Comparison of ENCODE assay signal across 8 mouse cellular contexts in the genomic region with DNA sequence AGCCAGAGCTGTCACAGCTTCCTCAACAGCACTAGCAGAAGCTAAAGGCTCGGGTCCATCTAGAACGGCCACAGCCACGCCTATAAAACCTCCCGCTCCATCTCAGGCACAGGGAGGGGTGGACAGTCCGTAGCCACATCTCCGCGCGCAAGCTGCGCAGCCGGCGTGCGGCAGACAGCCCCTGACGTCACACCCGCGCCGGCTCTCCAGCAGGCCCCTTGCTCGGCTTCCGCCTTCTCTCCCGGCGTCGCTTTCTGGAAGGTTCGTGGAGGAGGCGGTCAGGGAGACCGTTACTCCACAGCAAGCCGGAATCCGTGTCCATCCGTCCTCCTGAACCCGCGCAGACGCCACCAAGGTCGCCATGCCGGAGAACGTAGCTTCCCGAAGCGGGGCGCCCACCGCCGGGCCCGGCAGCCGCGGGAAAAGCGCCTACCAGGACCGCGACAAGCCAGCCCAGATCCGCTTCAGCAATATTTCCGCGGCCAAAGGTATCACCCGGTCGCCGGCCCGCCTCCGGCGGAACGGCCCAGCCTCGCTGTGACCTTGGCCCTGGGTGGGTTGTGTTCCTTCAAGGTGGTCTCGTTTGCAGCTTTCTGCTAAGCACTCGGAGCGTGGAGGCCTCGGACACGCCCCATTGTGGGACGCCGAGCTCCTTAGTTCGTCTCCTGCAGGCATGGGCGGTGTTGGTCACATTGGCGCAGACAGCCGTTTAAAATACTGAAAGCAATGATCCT. TPM values are rescaled to one million over a fixed set of nuclear protein-coding genes. Genes with fewer than 3 reads are reported as not detected.
DNase-seq lines count a peak whose midpoint lies in the region; ATAC-seq lines count a peak whose summit lies in the region.

A gene (plus strand): TSS at position 127 of the 734 bp plus-strand sequence.

- peak; percentile 99 for ATAC-seq in hindbrain, embryonic 15.5 days (ENCODE audit: low FRiP score, low read depth)

- no peaks in the 10 kb centered on the region for H3K27me3 ChIP-seq in hindbrain, embryonic 15.5 days

- H3K9ac ChIP-seq in hindbrain, embryonic 15.5 days: peak within 1 kb of the TSS; percentile 89

- under 1% methylated on average over 66 of the region's 66 CpGs for whole genome bisulfite sequencing in hindbrain, embryonic 15.5 days
- WGBS in macrophage (ENCODE audit: missing documents): 0% methylated on average over 64 of the region's 66 CpGs

- H3K27ac ChIP-seq in hindbrain, embryonic 15.5 days (replicated peaks): peak within 1 kb of the TSS; percentile 87
- H3K27ac ChIP-seq in macrophage: peak within 1 kb of the TSS; percentile 46

- H3K4me2 ChIP-seq in hindbrain, embryonic 15.5 days: peak within 1 kb of the TSS; percentile 82

- H3K9me3 ChIP-seq in hindbrain, embryonic 15.5 days: no peaks in the 10 kb centered on the region

- peak; percentile 91 for DNase-seq in R1 (ENCODE audit: low read depth, low spot score)
- DNase-seq in cerebellum, postnatal 25 days: peak; percentile 97
- peak; percentile 93 to 96 for DNase-seq in frontal cortex, postnatal 36 days (ENCODE audit: low spot score in 2 of 2)
- DNase-seq in left cerebral cortex, adult 18-20 months (ENCODE audit: low spot score in 2 of 2): peak; percentile 94 to 95
- DNase-seq in right cerebral cortex, adult 18-20 months: peak; percentile 94
- DNase-seq in urinary bladder, postnatal 10 days (ENCODE audit: low spot score): peak; percentile 79

- H3K4me3 ChIP-seq in hindbrain, embryonic 15.5 days: peak within 1 kb of the TSS; percentile 83
- peak within 1 kb of the TSS; percentile 78 for H3K4me3 ChIP-seq in macrophage (ENCODE audit: inconsistent target)

- peaks cover 51% of the 10 kb centered on the region for H3K79me2 ChIP-seq in macrophage (ENCODE audit: inconsistent target)

- H3K36me3 ChIP-seq in hindbrain, embryonic 15.5 days: peaks cover 20% of the 10 kb centered on the region
- H3K36me3 ChIP-seq in macrophage (ENCODE audit: inconsistent target): peaks cover 18% of the 10 kb centered on the region; the same call in 1 of the 2 replicates

- H3K4me1 ChIP-seq in hindbrain, embryonic 15.5 days (replicated peaks): peaks cover 16% of the 10 kb centered on the region

RNA-seq across cellular contexts. Expression of the gene that starts here (rescaled TPM):
- polyA plus RNA-seq in hindbrain, embryonic 15.5 days (2015; fragmentation: Nextera tagmentation; extraction: Ambion mirVana): 259 and 275 TPM in 2 replicates
- total RNA-seq in left cerebral cortex, adult 18-20 months (2021): 100 to 1,000 TPM; 111 to 117 TPM
- total RNA-seq in macrophage (2018; cell fraction: chromatin; rRNA removed): 100 to 1,000 TPM in 19 of 26 experiments, 10 to 100 TPM in 7; 57.6 to 148 (median 120) TPM
- 100 to 1,000 TPM in 24 of 26 experiments, 10 to 100 TPM in 2; 95.9 to 136 (median 113) TPM for total RNA-seq in macrophage (2018; cell fraction: cytosol; rRNA removed)
- total RNA-seq in macrophage (2018; cell fraction: nucleus; rRNA removed): 100 to 1,000 TPM in 12 of 26 experiments, 10 to 100 TPM in 14; 55.7 to 148 (median 99.4) TPM
- 114 to 180 TPM (median 117 TPM) in 3 replicates for polyA plus RNA-seq in macrophage (2018)

Comparison
In these comparisons a context has a peak if more than half of its experiments do, and no peak if none do; other contexts are left out.
1. Peak in every context shown above with its lines: DNase-seq, ATAC-seq, H3K4me3 ChIP-seq and H3K27ac ChIP-seq.